Mouse (Mus musculus): Measurements from ENCODE around the gene Pebp1. TPM values are rescaled to one million over a fixed set of nuclear protein-coding genes. Genes with fewer than 3 reads are reported as not detected.

Pebp1 gene
- polyA plus RNA-seq, 1 experiment = not detected

DNA sequence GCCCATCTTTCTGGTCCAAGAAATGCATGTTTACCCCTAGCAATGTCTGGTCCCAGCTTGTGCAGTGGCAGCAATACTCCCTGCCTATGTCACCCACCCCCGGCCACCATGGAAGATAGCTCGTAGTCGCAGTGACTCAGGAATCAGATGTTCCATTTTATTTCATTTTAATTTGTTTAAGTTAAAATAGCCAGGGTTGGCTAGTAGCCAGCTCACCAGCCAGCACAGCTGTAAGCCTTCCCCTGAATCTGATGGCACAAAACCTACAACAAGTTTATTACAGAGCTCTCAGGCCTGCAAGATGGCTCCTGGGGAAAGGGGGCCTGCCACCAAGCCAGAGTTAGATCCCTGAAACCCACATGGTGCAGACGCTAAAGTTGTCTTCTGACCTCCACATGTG lies 48.3 kb downstream of the Pebp1 start:
- 31% methylated on average over 4 of the region's 4 CpGs for whole genome bisulfite sequencing
- Histone ChIP-seq H3K4me3 (ENCODE audit: insufficient read depth, low read depth, low read length) (no peak overlapping the region), H3K4me1 (ENCODE audit: control insufficient read depth, insufficient read depth, low read length) (peaks cover 10% of the 10 kb centered on the region), H3K27ac (ENCODE audit: insufficient read depth, low read depth, low read length) (peak overlapping the region; percentile 69)
- TF ChIP-seq CTCF (IDR thresholded peaks at IDR 0.05; ENCODE audit: insufficient read depth, low read depth, low read length) (no peak), POLR2A (IDR thresholded peaks at IDR 0.05; ENCODE audit: insufficient read depth, low read depth, low read length) (no peak)

DNA sequence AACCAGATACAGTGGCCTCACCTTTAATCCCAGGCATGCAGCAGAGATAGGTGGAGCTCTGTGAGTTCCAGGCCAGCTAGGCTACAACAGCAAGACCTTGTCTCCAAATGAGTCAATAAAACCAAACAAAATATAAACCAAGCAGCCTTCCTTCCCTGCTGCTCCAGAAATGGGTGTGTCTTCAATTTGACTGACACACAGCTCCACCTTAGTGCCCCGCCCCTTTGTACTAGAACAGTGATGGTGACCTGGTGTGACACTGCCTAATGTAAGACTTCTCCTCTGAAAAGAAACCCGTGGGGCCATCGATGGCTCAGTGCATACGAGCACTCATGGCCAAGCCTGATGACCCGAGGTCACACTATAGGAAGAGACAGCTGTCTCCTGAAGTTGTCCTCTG lies 50.9 kb downstream of the Pebp1 start:
- TF ChIP-seq CTCF (IDR thresholded peaks at IDR 0.05; ENCODE audit: insufficient read depth, low read depth, low read length) = no peak
- TF ChIP-seq POLR2A (IDR thresholded peaks at IDR 0.05; ENCODE audit: insufficient read depth, low read depth, low read length) = no peak
- 84% methylated on average over 5 of the region's 5 CpGs for whole genome bisulfite sequencing
- H3K27ac ChIP-seq (ENCODE audit: insufficient read depth, low read depth, low read length) = no peak overlapping the region
- no peak overlapping the region for H3K4me3 ChIP-seq (ENCODE audit: insufficient read depth, low read depth, low read length)
- peaks cover 3% of the 10 kb centered on the region for H3K4me1 ChIP-seq (ENCODE audit: control insufficient read depth, insufficient read depth, low read length)

Other genes starting within 250 kb of the Pebp1 start
- gene Suds3, start 171.5 kb downstream of the Pebp1 start, polyA plus RNA-seq (2012; ENCODE audit: insufficient read depth, insufficient read length, low replicate concordance, missing spikeins) = 131 TPM in 1 of 2 replicates, not detected in the other
- gene Taok3, start 167.5 kb downstream of the Pebp1 start, polyA plus RNA-seq (2012; ENCODE audit: insufficient read depth, insufficient read length, low replicate concordance, missing spikeins) = 107 TPM in 1 of 2 replicates, not detected in the other
- not detected in 2 replicates for gene Vsig10, start 31.5 kb upstream of the Pebp1 start, polyA plus RNA-seq (2012; ENCODE audit: insufficient read depth, insufficient read length, low replicate concordance, missing spikeins)
- not detected in 2 replicates for gene Wsb2, start 69.7 kb upstream of the Pebp1 start, polyA plus RNA-seq (2012; ENCODE audit: insufficient read depth, insufficient read length, low replicate concordance, missing spikeins)
- gene Rfc5, start 101.4 kb upstream of the Pebp1 start, polyA plus RNA-seq (2012; ENCODE audit: insufficient read depth, insufficient read length, low replicate concordance, missing spikeins) = not detected in 2 replicates
- gene Ksr2, start 126.4 kb upstream of the Pebp1 start, polyA plus RNA-seq (2012; ENCODE audit: insufficient read depth, insufficient read length, low replicate concordance, missing spikeins) = 57.9 TPM in 1 of 2 replicates, not detected in the other